Mouse (Mus musculus) hindbrain, embryonic 14.5 days (tissue): ENCODE data around the gene Erp29. TPM values are rescaled to one million over a fixed set of nuclear protein-coding genes. Genes with fewer than 3 reads are reported as not detected.

Experiments
- ATAC-seq: fragments of 200-750 bp; cut with Nextera tagmentation; 2 replicates; pipeline ENCODE4 v1.8.0; 2017; ENCODE audit warnings: moderate number of reproducible peaks, mild to moderate bottlenecking, moderate TSS enrichment, moderate library complexity; ENCODE audit not compliant: low FRiP score
- DNase-seq: peaks from one replicate; pipeline ENCODE4 v3.0.0-alpha.2; 2015; ENCODE audit warnings: low spot score
- H3K27ac ChIP-seq: fragments of 300-500 bp; sonication (generic); 2 replicates; pipeline ENCODE4 v1.5.1; 2014; ENCODE audit warnings: mild to moderate bottlenecking, moderate library complexity
- H3K27me3 ChIP-seq: fragments of 300-500 bp; sonication (generic); 2 replicates; pipeline ENCODE4 v1.6.1; 2014; ENCODE audit warnings: mild to moderate bottlenecking, low read length, mixed read lengths; ENCODE audit not compliant: control insufficient read depth, insufficient read depth
- H3K36me3 ChIP-seq: fragments of 300-500 bp; sonication (generic); replicated peaks from 2 replicates; pipeline ENCODE4 v1.6.1; 2014; ENCODE audit not compliant: control insufficient read depth, insufficient read depth
- H3K4me1 ChIP-seq: fragments of 300-500 bp; sonication (generic); replicated peaks from 2 replicates; pipeline ENCODE4 v1.6.1; 2014; ENCODE audit warnings: antibody characterized with exemption, low read length, mixed read lengths; ENCODE audit not compliant: control insufficient read depth, insufficient read depth
- H3K4me2 ChIP-seq: fragments of 300-500 bp; sonication (generic); replicated peaks from 2 replicates; pipeline ENCODE4 v1.6.1; 2014; ENCODE audit warnings: mild to moderate bottlenecking, moderate library complexity
- H3K4me3 ChIP-seq: fragments of 300-500 bp; sonication (generic); replicated peaks from 2 replicates; pipeline ENCODE4 v1.5.1; 2014; ENCODE audit warnings: mild to moderate bottlenecking, low read length
- H3K9ac ChIP-seq: fragments of 300-500 bp; sonication (generic); 2 replicates; pipeline ENCODE4 v1.6.1; 2014
- H3K9me3 ChIP-seq: fragments of 300-500 bp; sonication (generic); 2 replicates; pipeline ENCODE4 v1.6.1; 2016; ENCODE audit warnings: low read length; ENCODE audit not compliant: control insufficient read depth
- WGBS: fragments of 180-500 bp; shearing (Covaris S2); extraction: QIAGEN DNeasy Blood & Tissue Kit; methylation state at CpG from one replicate; pipeline ENCODE4 v1.1.7; 2014; 5-methylcytosine and 5-hydroxymethylcytosine counted together
- polyA plus RNA-seq: library from polyadenylated mRNA; unstranded; fragments of >200 nt; fragmentation: Nextera tagmentation; extraction: Ambion mirVana; gene quantifications from 2 replicates; pipeline ENCODE4 v1.2.1, GENCODE M21; 2014

Erp29 gene
- polyA plus RNA-seq, 1 experiment from 2014 or later = 146 TPM

GRCm38 (mm10) chr5:121469566-121469965 lies 17.3 kb upstream of the Erp29 start:
- Histone ChIP-seq H3K27ac (no peak overlapping the region), H3K4me1 (no peaks in the 10 kb centered on the region), H3K9ac (no peak overlapping the region), H3K4me2 (no peak overlapping the region), H3K4me3 (no peak overlapping the region), H3K9me3 (no peaks in the 10 kb centered on the region), H3K36me3 (no peaks in the 10 kb centered on the region), H3K27me3 (no peaks in the 10 kb centered on the region)
- DNase-seq = no peak
- 55% methylated on average over 3 of the region's 3 CpGs for WGBS
- no peak for ATAC-seq

GRCm38 (mm10) chr5:121463601-121464250 lies 11.4 kb upstream of the Erp29 start:
- ATAC-seq (no peak), DNase-seq (no peak)
- Histone ChIP-seq H3K4me1 (no peaks in the 10 kb centered on the region), H3K36me3 (no peaks in the 10 kb centered on the region), H3K9me3 (no peaks in the 10 kb centered on the region), H3K4me3 (no peak overlapping the region), H3K27me3 (no peaks in the 10 kb centered on the region), H3K4me2 (no peak overlapping the region), H3K9ac (no peak overlapping the region), H3K27ac (no peak overlapping the region)
- WGBS = 76% methylated on average over 5 of the region's 5 CpGs

- Histone ChIP-seq H3K9me3 (no peaks in the 10 kb centered on the region), H3K4me2 (no peak overlapping the region), H3K9ac (no peak overlapping the region), H3K4me1 (no peaks in the 10 kb centered on the region), H3K27me3 (no peaks in the 10 kb centered on the region), H3K27ac (no peak overlapping the region), H3K36me3 (no peaks in the 10 kb centered on the region), H3K4me3 (no peak overlapping the region)
- ATAC-seq = no peak
- no peak for DNase-seq
- 77% methylated on average over 5 of the region's 5 CpGs for WGBS
These were observed 10.7 kb upstream of the Erp29 start for GRCm38 (mm10) chr5:121462967-121463366.

- Histone ChIP-seq H3K27me3 (no peaks in the 10 kb centered on the region), H3K9ac (no peak overlapping the region), H3K36me3 (no peaks in the 10 kb centered on the region), H3K9me3 (no peaks in the 10 kb centered on the region), H3K4me2 (no peak overlapping the region), H3K4me1 (no peaks in the 10 kb centered on the region), H3K4me3 (no peak overlapping the region), H3K27ac (no peak overlapping the region)
- DNase-seq = no peak
- ATAC-seq = no peak
- 43% methylated on average over 1 of the region's 1 CpGs for WGBS
These were observed 9.8 kb upstream of the Erp29 start for GRCm38 (mm10) chr5:121462171-121462502.

- Histone ChIP-seq H3K27me3 (no peaks in the 10 kb centered on the region), H3K4me1 (no peaks in the 10 kb centered on the region), H3K9ac (no peak overlapping the region), H3K36me3 (no peaks in the 10 kb centered on the region), H3K4me3 (no peak overlapping the region), H3K27ac (no peak overlapping the region), H3K4me2 (no peak overlapping the region), H3K9me3 (no peaks in the 10 kb centered on the region)
- DNase-seq (no peak), ATAC-seq (no peak)
- WGBS = 71% methylated on average over 4 of the region's 4 CpGs
These were observed 9.2 kb upstream of the Erp29 start for GRCm38 (mm10) chr5:121461339-121462170.

GRCm38 (mm10) chr5:121455510-121456265 lies 3.4 kb upstream of the Erp29 start:
- Histone ChIP-seq H3K27me3 (no peaks in the 10 kb centered on the region), H3K4me3 (no peak overlapping the region), H3K36me3 (no peaks in the 10 kb centered on the region), H3K4me2 (no peak overlapping the region), H3K9ac (no peak overlapping the region), H3K9me3 (no peaks in the 10 kb centered on the region), H3K27ac (no peak overlapping the region), H3K4me1 (peaks cover 17% of the 10 kb centered on the region)
- no peak for DNase-seq
- 79% methylated on average over 9 of the region's 9 CpGs for WGBS
- ATAC-seq = no peak

- H3K9ac ChIP-seq = no peak overlapping the region
- H3K36me3 ChIP-seq = peaks cover 6% of the 10 kb centered on the region
- 92% methylated on average over 3 of the region's 3 CpGs for WGBS
- H3K9me3 ChIP-seq = no peaks in the 10 kb centered on the region
- H3K4me2 ChIP-seq = no peak overlapping the region
- no peak for ATAC-seq
- H3K4me1 ChIP-seq = peaks cover 24% of the 10 kb centered on the region
- no peak overlapping the region for H3K27ac ChIP-seq
- no peaks in the 10 kb centered on the region for H3K27me3 ChIP-seq
- no peak for DNase-seq
- no peak overlapping the region for H3K4me3 ChIP-seq
These were observed 2.1 kb upstream of the Erp29 start for GRCm38 (mm10) chr5:121454503-121454782.

GRCm38 (mm10) chr5:121453743-121454502 lies 1.6 kb upstream of the Erp29 start:
- WGBS = 89% methylated on average over 13 of the region's 13 CpGs
- ATAC-seq (no peak), DNase-seq (no peak)
- H3K36me3 ChIP-seq = peaks cover 12% of the 10 kb centered on the region
- H3K9me3 ChIP-seq = no peaks in the 10 kb centered on the region
- H3K9ac ChIP-seq = no peak overlapping the region
- peaks cover 24% of the 10 kb centered on the region for H3K4me1 ChIP-seq
- H3K4me3 ChIP-seq = no peak overlapping the region
- H3K27ac ChIP-seq = no peak overlapping the region
- no peak overlapping the region for H3K4me2 ChIP-seq
- no peaks in the 10 kb centered on the region for H3K27me3 ChIP-seq

GRCm38 (mm10) chr5:121452906-121453305 lies 600 bp upstream of the Erp29 start:
- H3K9me3 ChIP-seq = no peaks in the 10 kb centered on the region
- ATAC-seq (no peak), DNase-seq (peak; percentile 35)
- peak overlapping the region; percentile 97 for H3K4me3 ChIP-seq
- no peaks in the 10 kb centered on the region for H3K27me3 ChIP-seq
- peaks cover 22% of the 10 kb centered on the region for H3K36me3 ChIP-seq
- peak overlapping the region; percentile 88 for H3K4me2 ChIP-seq
- WGBS = 8% methylated on average over 9 of the region's 9 CpGs
- peak overlapping the region; percentile 97 for H3K27ac ChIP-seq
- H3K9ac ChIP-seq = peak overlapping the region; percentile 95
- H3K4me1 ChIP-seq = peaks cover 24% of the 10 kb centered on the region
